Mouse (Mus musculus) C2C12 (cell line): ENCODE measurements around the gene Hist1h2ak.
"Not testable (repeated sequence)": the region's sequence is repeated elsewhere in the genome, so short reads cannot be mapped to it uniquely, and the experiment has no call there.

Experiments used
- CEBPB ChIP-seq: IDR thresholded peaks from one replicate; pipeline ENCODE4 v1.6.1; 2011; ENCODE audit warnings: low read depth, mild to moderate bottlenecking, control low read depth, moderate library complexity
- CTCF ChIP-seq: IDR thresholded peaks from one replicate; pipeline ENCODE4 v1.5.1; 2011; ENCODE audit not compliant: control insufficient read depth, insufficient read depth, insufficient read length
- FOSL1 ChIP-seq: IDR thresholded peaks from one replicate; pipeline ENCODE4 v1.8.0; 2011; ENCODE audit warnings: mild to moderate bottlenecking, low read length; ENCODE audit not compliant: poor library complexity, insufficient read depth, severe bottlenecking
- MAX ChIP-seq: IDR thresholded peaks from one replicate; pipeline ENCODE4 v1.6.1; 2011; ENCODE audit warnings: mild to moderate bottlenecking, control low read depth
- USF1 ChIP-seq: IDR thresholded peaks from one replicate; pipeline ENCODE4 v1.6.1; 2011; ENCODE audit warnings: low read depth, mild to moderate bottlenecking, control low read depth, moderate library complexity

DNA sequence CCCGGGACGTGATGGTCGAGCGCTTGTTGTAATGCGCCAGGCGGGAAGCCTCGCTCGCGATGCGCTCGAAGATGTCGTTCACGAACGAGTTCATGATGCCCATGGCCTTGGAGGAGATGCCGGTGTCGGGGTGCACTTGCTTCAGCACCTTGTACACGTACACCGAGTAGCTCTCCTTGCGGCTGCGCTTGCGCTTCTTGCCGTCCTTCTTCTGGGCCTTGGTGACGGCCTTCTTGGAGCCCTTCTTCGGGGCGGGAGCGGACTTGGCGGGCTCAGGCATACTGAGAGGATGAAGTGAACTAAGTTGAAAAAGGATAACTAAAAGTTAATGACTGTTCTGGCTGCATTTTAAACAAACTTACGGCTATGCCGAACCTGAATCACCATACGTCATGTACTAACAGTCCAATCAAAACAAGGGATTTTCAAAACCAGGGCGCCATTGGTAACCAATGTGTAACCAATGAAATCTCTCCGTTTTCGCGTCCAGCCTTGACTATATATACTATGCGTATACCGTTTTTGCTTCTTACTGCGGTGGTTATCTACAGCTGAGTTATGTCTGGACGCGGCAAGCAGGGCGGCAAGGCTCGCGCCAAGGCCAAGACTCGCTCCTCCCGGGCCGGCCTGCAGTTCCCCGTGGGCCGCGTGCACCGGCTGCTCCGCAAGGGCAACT lies 37.6 kb downstream of the Hist1h2ak start, which contains the start of the genes Hist1h2bl and Hist1h2ai:
- not testable (repeated sequence) for TF ChIP-seq CTCF, CEBPB, USF1, FOSL1, MAX
